Mouse (Mus musculus) embryo, embryonic 11.5 days (tissue): ENCODE data around the gene Susd3.

Source experiments
- DNase-seq: peaks from one replicate; pipeline ENCODE4 v3.0.0-alpha.2; 2012; ENCODE audit warnings: low read depth, low spot score

Susd3 gene

DNA sequence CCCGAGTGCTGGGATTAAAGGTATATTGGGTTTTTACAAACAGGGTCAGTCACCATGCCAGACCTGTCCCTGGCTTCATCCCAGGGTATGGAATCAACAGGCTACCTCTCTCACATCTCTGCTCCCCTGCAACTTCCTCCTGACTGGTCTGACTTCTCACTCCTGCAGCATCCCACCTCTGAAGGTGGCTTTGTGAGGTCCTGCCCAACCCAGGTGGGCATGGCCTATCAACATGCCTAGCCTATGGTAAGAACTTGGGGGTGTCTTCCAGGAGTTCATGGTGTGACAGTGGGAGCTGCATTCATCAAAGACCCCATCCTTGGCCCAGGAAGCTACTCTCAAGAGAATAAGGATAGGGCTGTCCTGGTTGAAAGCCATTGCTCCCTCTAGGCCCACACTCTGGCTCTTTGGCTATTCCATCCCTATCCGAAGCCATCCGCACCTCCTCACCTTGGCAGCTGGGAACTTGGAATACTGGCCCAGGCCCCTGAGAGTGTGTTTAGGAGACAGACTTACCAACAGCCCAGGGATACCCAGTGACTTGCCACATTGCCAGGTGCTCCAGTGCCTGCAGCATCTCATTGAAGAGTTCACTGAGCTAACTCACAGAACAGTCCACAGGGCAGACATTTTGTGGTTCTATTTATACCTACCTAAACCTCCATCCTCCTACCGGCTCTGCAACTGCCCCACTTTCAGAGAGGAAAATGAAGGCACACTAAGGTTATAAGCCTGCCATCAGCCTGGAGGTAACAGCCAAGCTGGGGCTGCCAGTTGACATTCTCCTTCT lies 35.6 kb downstream of the Susd3 start:
- DNase-seq, result no peak

DNA sequence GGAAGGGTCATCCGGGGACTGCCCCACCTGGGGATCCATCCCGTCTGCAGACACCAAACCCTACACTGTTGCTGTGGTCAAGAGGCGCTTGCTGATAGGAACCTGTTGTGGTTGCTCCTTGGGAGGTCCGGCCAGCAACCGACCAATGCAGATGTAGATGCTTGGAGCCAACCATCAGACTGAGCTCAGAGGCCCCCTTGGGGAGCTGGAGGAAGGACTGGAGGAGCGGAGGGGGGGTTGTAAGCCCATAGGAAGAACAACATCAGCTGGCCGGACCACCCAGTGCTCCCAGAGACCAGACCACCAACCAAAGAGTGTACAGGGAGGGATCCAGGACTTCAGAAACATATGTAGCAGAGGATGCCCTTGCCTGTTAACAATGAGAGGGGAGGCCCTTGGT lies 39.2 kb downstream of the Susd3 start:
- no peak for DNase-seq

DNA sequence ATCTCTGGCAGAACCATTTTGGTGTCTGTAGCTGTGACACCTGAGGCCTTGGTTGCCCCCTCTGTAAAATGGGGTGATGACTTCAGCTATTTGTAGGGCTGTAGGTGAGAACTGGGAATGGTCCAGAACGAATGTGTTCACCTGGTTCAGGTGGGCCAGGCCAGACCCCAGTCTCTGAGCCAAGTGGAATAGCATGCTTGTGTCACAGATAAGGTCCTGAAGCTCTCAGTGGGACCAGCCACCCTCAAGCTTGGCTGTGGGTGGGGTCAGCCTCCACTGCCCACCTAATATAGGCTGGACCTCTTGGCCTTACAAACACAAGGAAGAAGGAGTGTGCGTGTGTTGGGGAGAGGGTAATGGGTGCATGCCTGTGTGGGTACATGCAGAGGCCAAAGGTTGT lies 42.2 kb downstream of the Susd3 start:
- DNase-seq, result no peak

DNA sequence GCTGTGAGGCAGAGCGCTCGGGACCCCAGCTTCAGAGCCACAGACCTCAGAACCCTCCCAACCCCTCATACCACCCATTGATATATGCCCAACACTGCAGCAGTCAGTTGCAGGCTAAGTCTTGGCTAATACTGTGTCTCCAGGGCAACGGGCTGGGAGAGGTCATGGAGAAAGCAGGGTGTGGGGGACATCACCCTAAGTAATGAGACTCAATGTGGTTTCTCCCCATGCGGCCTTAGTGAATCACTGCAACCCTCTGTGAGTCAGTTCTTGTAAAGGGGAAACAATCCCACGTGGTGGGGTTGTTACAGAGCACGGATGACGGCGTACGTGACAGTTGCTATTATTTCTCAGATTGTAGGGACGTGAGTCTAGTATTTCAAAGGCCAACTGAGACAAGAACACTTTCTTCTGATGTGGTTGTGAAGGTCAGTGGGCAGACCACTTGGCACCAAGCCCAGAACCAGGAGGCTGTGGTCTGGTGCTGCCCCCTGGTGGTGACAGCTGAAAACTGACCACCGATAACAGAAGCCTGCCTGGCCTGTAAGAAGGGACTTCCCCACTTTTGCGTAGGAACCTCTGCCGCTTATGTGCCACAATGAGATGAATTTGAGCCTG lies 43.0 kb downstream of the Susd3 start:
- DNase-seq, result peak; percentile 59

DNA sequence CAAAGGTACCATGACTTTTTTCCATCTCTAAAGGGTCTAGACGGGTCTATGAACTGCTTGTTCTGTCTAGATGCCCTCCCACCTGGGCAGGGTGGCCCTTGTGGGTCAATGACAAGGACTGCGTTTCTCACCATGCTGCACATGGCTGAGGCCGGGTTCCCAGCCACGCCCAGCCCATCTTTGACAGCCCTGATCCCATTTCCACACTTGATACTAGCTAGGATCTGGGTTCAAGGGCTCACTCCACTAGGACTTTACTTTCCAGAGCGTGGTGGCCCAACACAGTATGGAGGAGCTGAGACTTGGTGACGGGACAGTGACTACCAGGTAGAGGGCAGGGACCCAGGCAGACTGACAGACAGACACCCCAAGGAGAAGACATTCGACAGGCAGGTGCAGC lies 46.0 kb downstream of the Susd3 start:
- no peak for DNase-seq

DNA sequence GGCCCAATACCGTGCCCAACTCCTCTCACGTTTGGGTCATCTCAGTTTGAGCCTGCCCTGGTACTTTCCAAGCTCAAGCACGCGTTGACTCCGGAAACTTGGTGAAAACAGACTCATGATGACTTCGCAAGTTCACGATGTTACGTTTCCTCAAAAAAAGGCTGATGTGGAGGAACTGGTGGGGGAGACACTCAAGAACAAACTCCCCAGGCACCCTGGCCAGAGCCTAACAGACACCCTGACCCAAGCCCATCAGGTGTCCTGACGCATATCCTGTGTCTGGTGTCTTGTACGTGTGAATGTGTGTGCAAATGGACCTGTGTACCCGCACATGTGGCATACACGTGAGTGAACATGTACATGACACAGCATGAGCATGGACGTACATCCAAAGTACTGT lies 47.8 kb downstream of the Susd3 start:
- no peak for DNase-seq

DNA sequence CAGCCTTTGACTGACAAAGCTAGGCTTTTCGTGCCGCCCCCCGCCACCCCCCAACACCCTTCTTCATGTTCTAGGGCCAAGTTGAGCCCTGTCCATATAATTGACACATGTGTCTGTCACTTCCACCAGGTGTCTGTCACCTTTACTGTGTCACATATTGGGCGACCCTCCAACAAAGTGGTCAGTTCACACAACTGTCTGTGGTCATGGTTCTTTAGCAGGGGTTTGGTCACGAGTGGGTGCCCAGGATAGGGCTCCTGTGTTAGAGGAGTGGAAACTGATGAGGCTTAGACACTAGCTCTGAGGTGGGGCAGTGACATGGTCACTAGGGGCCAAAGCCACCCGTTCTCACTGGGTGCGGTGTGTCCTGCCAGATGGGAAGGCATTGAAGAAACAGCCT lies 48.6 kb downstream of the Susd3 start:
- no peak for DNase-seq

DNA sequence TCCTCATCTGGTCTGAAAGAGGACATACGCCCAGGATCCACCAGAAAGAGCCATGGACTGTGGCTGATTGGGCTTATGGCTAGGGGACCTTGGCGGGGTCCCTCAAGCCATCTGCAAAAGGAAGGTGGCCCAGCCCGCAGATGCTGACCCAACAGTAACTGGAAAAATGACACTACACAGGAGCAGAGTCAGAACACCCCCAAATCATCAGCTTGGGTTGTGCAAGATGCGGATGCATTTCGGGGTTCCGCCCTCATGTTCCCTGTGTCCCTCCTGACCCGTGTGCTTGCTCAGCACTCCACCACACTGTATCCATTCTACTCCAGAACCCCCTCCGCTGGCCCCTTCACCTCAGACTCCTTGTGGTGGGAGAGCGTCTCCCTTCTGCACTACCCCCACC lies 49.8 kb downstream of the Susd3 start:
- no peak for DNase-seq

DNA sequence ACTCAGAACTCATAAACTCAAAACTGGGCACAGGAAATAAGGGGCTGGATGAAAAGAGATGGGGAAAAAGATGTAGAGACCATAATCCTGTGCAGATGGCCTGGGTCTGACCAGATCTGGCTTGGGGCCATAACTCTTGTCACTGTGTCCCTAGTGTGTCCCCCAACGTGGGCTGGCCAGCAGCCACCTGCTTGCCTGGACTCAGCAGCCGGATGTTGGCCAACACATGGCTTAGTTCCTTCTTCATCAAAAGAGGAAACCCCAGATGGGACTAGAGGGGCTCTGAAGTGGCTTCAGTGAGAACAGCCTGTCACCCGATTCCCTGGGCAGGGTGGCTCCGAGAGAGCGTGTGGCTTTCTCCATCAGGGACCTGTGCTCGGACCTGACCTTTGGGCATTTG lies 51.7 kb downstream of the Susd3 start:
- no peak for DNase-seq

DNA sequence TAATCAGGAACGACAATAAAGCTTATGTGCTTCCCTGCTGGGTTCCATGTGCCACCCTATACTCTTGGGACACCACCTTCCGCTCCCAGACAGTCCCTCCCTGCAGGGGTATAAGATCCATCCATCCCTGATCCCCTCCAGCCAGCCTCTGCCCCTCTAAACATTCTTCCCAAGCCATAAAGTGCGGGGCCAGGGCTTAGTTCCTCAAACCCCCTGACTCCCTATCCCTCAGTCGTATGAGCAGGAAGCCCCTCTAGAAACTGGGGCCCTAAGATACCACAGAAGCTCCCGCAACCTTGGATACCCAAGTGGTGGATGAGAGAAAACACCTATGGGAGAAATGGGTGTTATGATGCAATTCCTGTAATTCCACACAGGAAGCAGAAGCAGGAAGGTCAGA lies 52.3 kb downstream of the Susd3 start:
- DNase-seq, result no peak

DNA sequence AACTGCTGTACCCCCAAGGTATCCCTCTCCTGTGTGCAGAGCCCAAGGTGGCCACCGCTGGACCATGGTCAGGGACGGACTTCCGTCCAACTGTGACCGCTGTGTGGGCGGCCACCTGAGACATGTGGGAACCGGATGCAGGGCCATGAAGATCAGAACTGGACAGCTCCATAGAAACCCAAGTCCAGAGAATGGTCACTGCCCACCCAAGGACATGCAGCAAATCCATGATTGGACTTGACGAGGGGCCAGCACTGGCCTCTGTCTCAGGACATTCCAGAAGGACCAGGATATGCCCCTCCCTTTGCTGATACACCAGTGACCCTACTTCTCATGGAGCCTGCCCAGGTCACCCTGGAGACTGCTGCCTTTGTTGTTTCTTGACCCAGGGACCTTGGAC lies 52.9 kb downstream of the Susd3 start:
- DNase-seq, result no peak

DNA sequence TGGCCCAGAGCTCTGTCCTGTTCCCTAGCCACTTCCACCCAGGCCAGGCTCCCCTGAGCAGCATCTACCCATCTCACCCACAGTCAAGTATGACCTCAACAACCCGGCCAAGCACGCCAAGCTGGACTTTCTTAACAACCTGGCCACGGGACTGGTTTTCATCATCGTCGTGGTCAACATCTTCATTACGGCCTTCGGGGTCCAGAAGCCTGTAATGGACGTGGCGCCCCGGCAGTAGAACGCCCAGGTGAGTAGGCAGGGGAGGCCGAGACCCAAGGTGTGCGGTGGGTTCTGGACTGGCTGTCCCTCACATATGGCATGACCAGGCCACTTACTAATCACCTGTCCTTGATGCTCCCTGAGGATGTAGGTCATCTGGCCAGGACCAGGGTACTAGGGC lies 53.7 kb downstream of the Susd3 start:
- DNase-seq, result no peak

DNA sequence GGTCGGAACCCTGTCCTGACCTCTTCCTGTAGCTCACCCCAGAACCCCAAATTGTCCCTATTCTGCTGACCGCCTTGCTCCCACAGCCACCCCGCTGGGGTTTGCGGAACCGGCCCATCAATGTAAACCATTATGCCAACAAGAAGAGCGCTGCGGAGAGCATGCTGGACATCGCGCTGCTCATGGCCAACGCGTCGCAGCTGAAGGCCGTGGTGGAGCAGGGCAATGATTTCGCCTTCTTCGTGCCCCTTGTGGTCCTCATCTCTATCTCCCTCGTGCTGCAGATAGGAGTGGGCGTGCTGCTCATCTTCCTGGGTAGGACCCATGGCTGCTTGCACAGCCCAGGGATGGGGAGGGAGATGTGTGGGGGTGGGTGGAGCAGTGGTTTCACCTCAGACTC lies 54.9 kb downstream of the Susd3 start:
- no peak for DNase-seq

DNA sequence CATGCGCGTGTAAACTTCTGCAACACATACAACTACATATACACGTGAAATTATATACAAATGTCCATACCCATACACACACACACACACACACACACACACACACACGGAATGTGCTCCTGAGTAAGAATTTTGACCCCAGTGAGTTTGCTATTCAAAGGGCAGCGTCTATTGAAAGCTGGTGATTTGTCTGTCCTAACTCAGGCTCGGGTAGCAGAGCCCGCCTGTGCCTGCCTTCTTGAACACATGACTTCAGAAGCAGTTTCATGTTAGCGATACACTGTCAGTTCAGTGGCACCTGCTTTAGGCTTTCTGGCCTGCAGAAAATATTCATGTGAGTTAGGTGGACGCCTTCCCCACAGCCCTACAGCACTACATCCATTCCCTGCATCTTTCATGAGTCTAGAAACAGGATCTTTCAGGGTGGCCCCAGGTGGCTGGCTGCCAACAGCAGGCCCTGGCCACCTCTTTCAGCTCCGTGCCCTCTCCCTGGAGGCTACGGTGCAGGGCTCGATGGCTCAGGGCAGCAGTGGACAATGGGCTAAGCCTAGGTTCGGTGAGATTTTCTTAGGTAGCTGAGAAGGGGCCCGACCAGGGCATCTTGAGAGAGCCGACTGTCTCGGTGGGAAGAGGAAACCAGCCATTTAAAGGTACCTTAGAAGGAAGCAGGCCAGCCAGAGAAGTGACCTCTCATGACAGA lies 56.2 kb downstream of the Susd3 start:
- DNase-seq, result no peak

DNA sequence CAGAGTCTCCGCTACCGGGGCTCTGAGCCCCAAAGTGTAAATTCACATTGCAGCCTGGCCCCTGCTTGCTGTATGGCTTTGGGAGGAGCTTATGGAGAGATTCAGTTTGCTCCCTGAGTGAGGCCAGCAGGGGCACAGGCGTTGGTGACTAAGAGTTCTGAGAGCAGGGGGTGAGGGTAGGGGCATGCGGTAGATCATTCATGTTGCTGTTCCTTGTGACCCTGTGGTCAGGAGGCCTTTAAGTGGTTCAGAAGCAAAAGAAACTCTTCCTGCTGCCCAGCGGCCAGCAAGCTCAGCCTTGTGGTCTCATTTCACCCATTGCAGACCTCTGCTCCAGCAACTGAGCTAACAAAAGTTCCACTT lies 56.9 kb downstream of the Susd3 start:
- no peak for DNase-seq

DNA sequence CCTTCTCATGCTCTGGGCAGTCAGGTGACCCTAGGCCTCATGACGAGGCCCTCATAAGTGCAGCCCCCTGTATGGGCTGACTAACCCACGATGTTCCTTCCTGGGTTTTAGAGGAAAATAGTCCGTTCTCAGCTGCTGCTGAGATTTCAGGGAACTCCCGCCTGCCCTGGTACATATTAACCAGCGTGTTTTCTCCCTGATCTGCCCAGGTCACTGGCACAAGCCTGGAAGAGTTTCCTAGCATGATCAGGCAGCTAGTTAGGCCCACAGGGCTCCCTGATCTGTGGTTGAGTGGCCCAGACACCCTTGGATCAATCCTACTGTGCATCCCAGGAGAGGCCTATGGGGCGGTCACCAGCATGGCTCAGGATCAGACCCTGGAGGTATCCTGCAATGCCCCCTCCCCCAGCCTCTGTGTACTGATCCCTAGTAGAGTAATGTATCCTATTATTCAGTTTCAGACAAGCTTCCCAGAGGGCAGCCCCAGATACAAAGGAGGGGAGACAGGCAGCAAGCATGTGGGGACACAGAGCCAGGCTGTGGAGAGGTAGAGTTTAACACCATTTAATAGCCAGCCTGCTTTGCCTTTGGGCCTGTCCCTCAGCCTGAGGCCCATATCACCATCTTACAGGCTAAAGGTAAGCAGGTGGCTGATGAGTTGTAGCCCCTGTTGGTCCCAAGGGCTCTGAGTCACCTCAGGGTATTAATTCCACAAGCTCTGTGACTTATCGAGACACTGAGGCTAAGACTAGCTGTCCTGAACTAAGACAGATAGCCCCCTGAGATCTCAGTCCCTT lies 57.4 kb downstream of the Susd3 start:
- no peak for DNase-seq

DNA sequence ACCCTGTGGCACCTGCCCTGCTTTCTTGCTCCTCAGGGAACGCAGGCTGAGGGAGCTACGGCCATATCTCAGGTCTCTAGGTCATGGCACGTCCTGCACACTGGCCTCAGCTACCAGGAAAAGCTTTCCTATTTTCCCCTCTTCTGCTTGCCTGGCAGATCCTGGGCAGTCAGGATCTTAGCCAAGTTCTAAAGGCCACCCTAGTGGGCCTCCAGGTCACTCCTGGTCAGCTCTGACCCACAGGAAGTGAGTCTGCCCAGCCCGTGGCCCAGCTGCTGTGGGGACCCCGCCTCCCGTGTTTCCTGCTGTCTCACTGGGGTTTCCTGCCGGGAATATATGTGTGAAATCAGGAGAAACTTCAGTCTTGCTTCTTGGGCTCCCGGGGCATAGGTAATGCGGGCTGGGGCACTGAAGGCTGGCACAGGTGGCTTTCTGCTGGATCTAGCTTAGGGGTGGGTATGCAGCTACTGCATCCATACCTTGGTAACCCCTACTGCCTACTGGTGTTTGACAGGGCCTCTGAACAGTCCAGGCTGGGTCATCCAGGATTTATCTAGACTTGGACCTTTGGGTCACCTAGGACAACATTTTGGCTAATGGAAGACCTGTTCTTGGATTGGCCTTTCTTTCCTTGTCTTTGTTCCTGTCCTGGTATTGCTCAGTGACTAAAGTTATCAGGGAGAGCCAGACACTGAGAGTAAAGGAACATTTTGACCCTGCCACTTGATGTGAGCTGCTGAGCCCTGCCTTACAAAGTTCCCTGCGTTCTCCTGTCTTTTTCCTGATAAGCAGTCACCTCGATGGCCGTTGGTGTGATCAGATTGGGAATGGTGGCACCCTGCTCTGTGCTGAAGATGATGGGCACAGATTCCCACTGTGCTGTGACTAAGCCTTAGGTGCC lies 58.3 kb downstream of the Susd3 start:
- DNase-seq, result no peak

DNA sequence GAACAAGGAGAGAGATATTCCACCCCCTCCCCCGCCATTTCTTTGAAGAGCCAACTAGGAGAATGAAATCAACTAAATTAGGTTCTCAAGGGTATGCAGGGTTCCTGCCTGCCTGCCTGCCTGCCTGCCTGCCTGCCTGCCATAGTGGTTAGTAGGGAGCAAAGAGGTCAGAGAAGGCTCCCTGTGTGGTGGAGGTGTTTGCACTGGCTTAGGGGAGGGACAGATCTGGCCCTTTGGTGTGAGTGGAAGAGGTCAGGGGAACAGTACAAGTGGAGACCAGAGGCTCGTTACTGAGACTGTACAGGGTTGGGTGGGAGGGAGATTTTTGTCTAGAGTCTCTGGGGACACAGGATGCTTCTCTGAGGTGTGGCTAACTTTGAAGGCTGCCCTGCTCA lies 59.5 kb downstream of the Susd3 start:
- DNase-seq, result no peak

DNA sequence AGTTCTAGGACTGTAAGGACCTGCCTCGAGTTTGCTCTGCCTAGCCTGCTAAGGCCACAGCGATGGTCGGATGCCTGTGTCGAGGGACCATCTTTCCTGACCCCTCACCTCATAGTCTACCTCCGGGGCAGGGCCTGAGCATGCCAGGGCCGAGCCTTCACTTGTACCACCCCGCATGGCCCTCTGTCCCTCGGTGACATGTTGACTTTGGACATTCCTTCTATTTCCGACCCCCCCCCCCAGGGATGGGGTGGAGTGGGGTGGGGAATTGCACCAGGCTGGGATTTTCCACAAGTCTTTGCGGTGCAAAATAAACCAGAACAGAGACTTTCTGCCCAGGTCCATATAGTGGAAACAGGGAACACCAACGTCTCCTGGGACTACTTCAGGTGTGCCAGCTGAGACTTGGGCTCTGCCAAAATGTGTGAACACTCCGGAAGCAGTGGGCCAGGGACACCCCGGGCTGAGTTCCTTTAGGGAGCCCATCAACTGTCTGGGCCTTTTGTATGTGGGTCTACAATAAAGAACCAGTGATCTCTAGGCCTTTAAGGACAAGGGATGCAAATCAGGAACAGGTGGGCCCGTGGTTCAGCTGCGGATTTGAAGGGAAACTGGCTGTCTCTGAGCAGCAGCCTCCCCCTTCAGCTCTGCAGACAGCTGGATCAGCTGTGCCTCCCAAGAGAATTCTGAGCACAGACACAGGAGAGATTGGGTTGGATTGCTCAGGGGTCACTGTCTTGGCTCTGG lies 60.1 kb downstream of the Susd3 start:
- no peak for DNase-seq
